Mouse (Mus musculus) gastrocnemius, postnatal 36 days (tissue): ENCODE measurements around the gene Mal. TPM values are rescaled to one million over a fixed set of nuclear protein-coding genes. Genes with fewer than 3 reads are reported as not detected.

Source experiments
- DNase-seq, 2 experiments: peaks; one replicate each; pipeline ENCODE4 v3.0.0; 2022
- intact Hi-C: fragments of 180-260 bp; cut with DNase I; formaldehyde crosslinking; loops from one replicate; pipeline ENCODE4 v1.15.1; 2025
- long read RNA-seq, 2 experiments: library from polyadenylated mRNA; stranded (forward); transcript quantifications; one replicate each; pipeline ENCODE4 v2.0.0; 2021
- total RNA-seq, 2 experiments: library from RNA; stranded (reverse); gene quantifications; 2 replicates each; pipeline ENCODE4 v1.2.3; 2021

The Mal gene
- 1 to 10 TPM; 1.6 to 4.4 TPM for total RNA-seq
- long read RNA-seq, experiment 1: 0 reads
- long read RNA-seq, experiment 2, partial matches to known transcripts: 0 of 1 reads
- long read RNA-seq, experiment 2, other reads (novel, unspliced or antisense): 1 of 1 reads

DNA sequence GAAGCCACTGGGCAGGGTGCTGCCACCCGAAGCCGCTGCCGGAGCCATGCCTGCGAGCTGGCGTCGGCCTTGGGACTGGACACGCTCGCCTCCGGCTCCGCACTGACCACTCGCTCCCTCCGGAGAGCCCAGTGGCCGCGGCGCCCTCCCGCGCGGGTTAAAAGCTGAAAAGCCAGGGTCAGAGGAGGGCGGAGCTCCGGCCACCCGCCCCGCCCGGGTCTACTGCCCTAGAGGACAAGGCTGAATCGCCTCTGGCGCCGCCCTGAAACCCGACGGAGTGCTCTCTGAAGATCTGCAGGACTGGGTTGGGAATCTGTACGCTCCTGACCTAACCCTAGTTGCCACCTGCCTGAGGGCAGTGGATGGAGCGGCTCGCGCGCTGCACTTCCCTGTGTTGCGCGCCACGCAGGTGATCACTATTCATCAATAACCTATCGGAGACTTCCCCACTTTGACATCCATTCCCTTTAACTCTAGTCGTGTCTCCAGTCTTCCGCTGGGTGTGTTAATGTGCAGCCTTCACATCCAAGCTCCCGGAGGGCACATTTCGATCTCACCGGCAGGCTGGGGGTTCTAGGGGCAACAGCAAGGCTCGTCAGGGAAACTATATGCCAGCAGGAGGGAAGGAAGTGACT, at the start of gene Mal:
TSS of gene Mal (minus strand) at position 610 of the 635 bp plus-strand sequence.
- intact Hi-C loops: no loop called here
- peak in 1 of 2 experiments; percentile 7 for DNase-seq

DNA sequence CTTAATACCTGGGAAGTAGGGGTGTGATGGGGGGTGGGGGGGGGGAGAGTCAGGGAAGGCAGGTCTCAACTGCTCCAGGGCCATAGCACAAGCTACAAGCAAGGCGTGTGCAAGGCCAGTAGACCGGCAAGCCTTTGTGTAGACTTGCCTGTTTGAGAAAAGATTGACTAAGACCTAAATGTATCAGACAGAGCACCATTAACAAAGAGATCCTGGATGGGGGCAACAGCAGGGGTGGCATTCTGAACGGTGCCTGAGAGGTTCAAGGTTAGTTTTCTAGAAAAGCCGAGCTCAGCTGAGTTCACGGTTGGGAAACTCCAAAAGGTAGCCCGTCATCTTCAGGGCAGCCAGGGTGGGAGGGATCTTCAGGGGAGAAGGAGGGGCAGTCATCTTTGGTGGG, 48.8 kb upstream of the Mal start:
- intact Hi-C loops: no loop called here
- DNase-seq: no peak

DNA sequence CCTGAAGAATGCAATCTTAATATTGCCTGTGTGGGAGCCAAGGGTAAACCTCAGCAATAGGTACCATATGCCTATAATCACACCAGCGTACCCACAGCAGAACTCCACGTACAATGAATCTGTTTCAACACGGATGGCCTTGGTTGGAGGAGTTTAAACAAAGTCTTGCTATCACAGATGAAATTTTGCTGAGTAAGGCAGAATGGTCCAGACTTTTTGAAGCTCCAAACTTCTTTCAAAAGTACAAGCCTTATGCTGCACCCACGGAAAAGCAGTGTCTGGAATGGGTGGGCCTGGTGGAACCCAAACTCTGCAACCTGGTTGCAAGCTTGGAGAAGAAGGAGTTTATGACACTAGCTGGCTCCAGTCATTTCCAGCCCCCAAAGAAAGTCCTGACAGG, 32.7 kb upstream of the Mal start:
- intact Hi-C loops: loop anchor here (10.0 kb wide), 1 partner anchor 156 kb away; no protein-coding TSS in a partner anchor

DNA sequence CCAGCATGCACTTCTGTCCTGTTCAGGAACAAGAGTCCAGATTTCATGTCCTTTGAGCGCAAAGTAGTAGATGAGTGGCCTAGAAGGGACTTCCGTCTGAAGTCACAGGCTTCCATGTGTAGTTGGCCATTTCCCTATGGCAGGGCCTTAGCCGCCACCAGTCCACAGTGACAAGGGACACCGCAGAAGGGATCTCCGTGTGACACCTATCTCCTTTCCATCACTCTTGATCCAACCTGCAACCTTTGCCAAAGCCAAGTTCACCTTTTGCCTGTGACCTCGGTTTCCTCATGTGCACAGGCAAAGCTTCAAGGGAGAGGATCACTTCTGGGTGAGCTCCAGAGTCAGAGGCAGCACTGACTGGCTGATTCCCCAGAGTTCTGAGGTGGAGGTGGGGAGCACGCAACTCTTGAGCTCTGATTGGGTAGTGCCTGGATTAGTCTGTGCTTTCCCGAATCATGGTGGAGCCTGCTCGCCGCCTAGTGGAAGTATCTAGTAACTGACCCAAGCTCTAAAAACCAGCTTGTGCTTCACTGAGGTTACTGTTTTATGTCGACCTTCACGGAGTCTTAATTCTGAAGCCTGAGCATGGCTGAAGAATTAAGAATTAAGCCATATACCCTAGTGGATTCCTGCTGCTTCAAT, 27.3 kb upstream of the Mal start:
- intact Hi-C loops: loop anchor here (5.0 to 10.0 kb wide), 2 partner anchors 77 to 161 kb away; no protein-coding TSS in a partner anchor
- DNase-seq: peak; percentile 16 to 18

More for the DNA sequence above, 32.7 kb upstream of the Mal start:
- no peak for DNase-seq

DNA sequence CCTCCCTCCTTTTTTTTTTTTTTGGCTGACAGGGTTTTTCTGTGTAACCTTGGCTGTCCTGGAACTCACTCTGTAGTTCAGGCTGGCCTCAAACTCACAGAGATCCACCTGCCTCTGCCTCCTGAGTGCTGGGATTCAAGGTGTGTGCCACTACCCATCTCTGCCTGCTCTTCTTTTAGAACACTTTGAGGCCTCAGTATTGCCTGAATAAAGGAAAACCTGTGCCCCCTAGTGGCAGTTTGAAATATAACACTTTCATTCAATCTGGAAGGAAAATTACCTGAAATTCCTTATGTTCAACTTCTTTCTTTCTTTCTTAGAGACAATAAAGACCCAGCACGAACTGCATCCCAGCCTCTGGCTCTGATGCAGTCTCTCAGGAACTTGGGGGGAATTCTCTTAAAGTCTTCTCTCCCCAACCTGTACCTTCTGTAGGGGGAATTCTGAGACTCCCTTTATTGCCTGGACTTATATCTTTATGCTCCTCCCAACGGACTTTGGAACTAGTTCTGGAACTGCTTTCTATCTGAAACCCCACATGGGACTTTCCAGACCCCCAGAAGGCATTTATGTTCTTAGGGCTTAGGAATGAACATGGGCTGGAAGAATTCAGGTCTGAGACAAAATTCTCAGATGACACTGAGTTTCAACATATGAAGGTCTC, 11.5 kb upstream of the Mal start:
- DNase-seq: no peak
- intact Hi-C loops: loop anchor here (2.0 kb wide), 1 partner anchor 63 kb away; no protein-coding TSS in a partner anchor

DNA sequence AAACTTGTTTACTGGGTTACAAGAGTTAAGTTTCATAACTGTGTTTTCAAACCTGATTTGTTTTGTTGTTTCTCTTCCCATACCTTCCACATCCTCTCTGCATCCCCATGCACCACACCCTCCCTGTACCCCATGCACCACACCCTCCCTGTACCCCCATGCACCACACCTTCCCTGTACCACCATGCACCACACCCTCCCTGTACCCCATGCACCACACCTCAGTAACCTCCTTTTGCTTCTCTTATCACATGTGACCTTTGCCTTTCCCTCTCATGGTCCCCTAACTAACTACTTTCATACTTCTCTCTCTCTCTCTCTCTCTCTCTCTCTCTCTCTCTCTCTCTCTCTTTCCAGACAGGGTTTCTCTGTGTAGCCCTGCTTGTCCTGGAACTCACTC, 10.5 kb upstream of the Mal start:
- intact Hi-C loops: no loop called here
- DNase-seq: no peak

DNA sequence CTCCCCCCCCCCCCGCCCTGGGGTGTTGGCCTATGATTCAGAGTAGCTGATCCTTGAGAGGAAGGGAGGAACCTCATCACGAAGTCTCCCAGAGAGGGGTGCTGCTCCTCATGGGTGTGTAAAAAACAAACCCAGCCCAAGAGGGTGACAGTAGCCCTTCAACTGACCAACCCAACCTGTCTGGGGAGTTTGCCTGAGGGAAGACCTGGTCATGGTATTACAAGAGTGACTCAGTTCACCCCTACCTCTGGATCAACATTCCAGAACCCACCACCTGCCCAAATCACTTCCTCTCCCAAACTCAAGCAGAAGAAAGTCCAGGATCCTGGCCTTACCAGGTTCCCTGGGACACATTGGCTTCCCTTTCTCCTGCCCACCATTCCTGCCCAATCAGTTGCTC, 6.2 kb upstream of the Mal start:
- no peak for DNase-seq
- intact Hi-C loops: no loop called here

DNA sequence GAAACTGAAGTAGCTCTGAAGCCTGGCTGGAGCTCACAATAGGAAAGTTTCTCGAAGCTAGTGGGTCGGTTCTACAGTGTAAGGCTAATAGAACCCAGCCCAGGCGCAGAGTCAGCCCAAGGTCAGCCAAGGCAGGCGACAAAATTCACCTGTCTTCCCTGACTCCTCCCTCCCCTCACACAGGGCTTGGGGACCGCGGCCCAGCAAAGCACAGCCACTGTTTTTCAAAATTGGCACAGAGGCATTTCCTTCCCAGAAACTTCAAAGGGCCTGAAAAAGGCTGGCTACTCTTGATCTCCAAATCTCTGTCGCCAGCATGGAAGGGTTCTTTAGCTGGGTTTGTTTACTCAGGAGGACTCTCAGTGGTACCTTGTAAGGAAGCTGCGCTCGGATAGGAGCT, 1.1 kb downstream of the Mal start:
- intact Hi-C loops: no loop called here
- DNase-seq: no peak

DNA sequence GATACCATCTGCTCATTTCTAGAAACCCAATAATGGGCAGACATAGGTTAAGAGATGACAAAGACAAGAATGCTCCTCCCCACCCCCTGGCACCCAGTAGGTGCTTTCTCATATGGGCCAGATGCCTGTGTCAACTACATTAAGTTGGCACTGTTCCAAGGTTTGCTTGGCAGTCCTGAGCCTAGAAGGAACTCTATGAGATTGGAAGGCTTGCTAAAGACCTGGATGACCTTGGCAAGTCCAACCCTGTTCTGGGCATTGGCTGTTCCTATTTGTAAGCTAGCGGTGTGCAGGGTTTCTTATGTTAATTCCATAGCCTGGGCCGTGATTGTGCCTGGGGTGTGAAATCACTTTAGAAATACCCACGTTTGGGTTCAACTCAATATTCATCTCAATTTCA, 1.7 kb downstream of the Mal start:
- intact Hi-C loops: no loop called here
- no peak for DNase-seq

DNA sequence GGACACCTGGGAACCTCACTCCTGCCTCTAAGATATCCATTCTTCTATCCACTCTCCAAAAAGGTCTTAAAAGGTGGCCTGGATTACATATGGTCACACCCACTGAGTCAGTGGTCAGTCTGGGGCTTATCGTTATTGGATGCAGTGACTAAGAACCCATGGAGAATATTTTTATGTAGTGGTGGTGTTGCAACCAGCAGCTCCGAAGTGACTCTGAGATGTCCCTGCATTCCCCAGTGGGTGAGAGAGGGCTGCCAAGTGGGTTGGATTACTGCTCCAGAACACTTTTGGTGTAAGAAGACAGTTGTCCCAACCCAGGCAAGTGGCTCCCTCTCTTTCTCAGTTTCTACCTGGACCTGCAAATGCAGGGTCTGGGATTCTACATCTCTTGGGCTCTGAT, 3.7 kb downstream of the Mal start:
- no peak for DNase-seq
- intact Hi-C loops: no loop called here

DNA sequence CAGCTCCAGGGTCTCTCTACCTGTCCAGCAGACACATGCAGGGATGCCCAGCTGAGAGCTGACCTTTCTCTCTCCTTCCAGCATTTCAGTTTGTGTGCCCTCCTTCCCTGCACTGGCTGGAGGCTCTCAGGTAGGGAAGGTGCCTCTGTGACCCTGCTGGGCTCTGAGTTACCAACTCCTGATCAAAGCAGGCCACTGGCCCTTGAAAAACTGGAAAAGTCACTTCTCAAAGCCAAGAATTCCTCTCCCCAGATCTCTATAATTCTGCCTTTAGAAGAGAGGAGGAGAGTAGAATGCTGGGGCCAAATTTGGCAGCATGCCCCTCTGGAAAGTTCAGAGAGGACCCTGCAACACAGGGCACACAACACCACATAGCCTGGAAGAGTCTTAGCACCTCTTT, 4.2 kb downstream of the Mal start:
- intact Hi-C loops: no loop called here
- no peak for DNase-seq

DNA sequence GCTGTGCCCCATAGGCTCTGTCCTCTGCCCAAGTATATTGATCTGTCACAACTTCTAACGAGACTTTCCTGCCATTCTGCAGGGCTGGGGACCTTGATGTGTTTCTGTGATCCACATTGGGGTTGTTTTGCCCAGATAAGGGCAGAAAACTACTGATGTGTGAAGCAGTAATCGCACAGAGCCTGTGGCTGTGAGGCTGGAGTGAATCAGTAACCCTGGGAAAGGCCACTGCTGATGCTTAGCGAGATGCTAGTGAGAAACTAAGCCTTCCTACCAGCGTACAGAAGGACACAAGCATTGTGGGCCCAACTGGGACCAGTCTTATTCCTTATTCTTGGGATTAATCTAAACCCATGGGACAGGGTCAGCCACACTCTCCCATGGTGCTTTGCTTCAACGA, 4.9 kb downstream of the Mal start:
- intact Hi-C loops: no loop called here
- DNase-seq: no peak

DNA sequence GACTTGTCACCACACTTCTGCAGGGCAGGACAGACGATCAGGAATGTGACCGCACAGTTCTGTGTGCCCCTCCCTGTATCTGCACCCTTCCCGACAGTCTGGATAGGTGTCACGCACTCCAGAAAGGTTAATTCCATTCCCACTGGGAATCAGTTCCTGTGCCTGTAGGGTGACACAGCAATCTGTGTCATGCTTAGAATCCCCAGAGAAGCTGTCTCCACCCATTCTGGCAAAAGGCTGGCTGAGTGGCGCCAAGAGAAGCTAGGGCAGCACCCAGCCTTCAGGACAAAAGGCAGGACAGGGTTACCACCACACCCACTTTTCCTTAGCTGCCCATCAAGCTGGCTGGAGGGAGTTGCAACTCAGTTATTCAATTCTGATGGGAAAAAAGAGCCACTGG, 6.6 kb downstream of the Mal start:
- DNase-seq: no peak
- intact Hi-C loops: no loop called here

DNA sequence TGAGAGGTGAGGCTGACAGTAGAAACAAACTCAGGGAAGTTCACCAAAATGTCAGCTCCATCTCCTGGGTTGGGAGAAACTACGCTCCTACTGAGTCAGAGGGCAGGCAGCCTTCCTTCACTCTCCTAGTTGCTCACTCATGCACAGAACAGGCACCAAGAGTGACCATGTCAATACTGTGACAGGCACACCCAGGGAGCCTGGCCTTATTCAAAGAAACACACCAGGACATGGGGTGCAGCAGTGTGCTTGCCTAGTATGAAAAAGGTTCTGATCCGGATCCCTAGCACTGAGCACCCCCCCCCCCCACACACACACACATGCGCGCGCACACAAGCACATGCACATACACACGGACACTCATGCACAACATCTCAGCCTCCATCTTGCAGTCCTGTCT, 8.3 kb downstream of the Mal start:
- DNase-seq: no peak
- intact Hi-C loops: no loop called here

DNA sequence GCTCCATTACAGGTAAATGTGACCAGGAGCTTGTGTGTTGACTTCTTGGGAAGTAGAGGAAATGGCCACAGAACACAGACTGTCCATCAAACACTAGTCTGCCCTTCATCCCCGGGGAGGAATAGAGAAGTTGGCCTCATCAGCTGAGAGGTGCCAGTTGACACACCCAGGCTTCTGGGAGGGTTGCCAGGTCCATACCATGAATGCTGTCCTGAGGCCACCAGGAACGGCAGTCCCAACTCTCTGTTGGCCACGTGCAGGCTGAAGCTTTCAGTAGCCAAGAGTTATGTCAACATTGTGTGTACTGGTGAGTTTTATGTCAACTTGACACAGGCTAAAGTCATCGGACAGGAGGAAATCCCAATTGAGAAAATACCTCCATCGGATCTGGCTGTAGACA, 9.6 kb downstream of the Mal start:
- no peak for DNase-seq
- intact Hi-C loops: no loop called here

DNA sequence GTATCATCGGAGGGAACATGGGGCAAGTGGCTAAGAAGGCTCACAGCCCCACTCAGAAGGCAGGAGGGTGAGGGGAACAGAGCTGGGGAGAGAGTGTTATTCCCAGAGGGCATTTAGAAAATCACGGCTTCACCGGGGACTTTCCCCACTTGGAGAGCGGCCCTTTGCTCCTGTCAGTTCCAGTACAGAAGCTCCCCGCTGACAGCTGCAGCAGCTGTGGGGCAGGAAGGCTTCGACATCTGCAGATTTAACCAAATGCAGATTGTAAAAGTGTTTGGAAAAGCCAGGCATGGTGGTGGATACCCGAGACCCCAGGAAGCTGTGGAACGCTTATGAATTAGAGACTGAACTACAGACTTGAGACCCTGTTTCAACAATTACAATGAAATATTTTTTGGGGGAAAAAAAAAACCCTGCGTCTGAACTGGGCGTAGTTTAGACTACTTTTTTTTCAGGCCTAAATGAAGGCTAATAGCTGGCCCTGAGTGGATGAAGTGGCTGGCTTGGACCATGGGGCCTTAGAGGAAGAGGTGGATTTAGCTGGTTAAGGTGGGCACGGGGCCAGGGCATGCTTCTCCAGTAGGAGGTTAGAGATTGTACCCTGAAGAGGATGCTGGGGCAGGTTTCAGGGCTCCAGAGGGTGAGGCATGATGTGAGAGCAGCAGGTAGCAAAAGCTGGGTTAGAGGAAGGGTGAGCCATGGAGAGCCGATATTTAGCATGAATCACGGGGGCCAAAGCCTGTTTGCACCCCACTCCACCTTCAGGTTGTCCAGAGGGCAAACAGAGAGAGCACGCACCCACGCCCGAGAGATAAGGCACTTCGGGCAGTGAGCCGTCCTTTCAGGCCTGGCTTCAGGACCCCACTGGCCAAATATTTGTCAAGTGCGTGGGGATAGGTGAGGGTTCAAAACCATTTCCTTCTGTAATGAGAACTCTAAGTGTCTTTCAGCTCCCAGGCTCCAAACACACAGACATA, 12.5 kb downstream of the Mal start:
- no peak for DNase-seq
- intact Hi-C loops: no loop called here

DNA sequence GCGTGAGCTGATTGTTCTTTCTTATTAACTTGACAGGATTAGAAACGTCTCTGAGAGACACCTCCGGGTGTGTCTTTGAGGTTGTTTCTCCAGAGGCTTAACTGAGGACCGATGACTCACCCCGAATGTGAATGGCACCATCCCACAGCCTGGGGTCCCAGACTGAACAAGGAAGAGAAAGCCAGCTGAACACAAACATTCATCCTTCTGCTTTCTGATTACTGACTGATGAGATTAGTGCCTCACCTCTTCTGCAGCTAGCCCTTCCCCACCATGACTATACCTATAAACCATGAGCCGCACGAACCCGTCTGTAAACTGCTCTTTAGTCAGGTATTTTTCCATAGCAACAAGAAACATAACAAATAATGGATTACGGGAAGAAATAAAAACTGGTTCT, 17.5 kb downstream of the Mal start:
- DNase-seq: no peak
- intact Hi-C loops: no loop called here

DNA sequence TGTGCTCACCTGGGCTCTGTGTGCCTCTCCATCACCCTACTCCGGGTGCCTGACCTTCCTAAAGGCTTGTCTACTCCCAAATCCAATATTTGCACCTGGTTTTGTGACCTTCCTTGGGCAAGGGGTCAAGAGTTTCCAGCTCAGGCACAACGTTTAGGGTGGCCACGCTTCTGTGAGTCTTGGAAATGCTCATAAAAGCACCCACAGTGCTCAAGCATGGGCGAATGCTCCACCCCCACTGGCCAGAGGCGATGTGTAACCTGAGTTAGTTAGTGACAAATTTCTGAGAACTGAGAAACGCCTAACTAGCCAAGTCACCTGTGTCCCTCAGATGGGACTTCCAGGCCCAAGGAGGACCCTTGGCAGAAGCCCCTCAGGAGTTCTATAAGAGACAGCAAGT, 20.9 kb downstream of the Mal start:
- intact Hi-C loops: no loop called here

DNA sequence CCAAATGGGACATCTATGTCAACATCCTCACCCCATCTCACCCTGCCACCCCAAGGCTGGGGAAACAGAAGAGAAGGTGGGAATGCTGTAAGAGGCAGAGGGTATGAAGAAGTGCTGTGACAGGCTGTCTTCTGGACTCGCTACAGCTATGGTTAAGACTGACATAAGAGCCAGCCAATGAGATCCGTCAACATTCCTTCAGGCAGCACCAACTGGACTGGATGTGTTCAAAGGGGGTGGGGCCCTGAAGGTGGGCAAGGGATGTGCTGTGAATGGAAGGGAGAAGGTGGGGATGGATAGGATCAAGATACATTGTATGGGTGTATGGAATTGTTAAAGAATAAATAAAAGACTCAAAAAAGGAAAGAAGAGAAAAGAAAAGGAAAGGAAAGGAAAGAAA, 23.9 kb downstream of the Mal start:
- intact Hi-C loops: no loop called here
- DNase-seq: no peak

More for the DNA sequence above, 20.9 kb downstream of the Mal start:
- no peak for DNase-seq

DNA sequence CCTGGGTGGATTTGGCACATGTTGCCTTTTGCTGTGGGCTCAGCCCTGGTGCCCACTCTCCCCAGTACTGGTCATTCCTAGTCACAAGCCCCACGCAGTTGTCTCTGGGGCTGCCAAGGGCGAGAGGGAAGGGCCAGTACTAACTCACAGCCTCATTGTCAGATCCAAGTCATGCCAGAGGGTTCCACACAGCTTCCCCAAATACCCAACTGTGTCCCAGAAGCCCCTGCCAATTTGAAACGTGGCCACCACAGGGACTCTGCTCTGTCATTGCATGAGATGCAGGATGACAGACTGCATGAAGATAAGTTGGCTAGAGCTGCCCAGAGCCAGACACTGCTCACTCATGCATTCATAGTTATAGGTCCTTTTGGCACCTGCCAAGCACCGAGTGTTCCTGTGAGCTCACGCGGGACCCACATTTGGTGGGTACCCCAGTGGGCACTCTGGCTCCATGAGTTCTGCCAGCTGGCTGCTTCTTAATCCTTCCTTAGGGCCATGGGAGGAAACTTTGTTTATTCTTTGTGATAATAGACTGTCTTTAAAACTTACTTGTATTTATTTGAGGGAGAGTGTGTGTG, 28.4 kb downstream of the Mal start:
- intact Hi-C loops: no loop called here
- DNase-seq: no peak
